Mouse (Mus musculus): Measurements from ENCODE around the gene Madcam1.

Gene Madcam1

DNA sequence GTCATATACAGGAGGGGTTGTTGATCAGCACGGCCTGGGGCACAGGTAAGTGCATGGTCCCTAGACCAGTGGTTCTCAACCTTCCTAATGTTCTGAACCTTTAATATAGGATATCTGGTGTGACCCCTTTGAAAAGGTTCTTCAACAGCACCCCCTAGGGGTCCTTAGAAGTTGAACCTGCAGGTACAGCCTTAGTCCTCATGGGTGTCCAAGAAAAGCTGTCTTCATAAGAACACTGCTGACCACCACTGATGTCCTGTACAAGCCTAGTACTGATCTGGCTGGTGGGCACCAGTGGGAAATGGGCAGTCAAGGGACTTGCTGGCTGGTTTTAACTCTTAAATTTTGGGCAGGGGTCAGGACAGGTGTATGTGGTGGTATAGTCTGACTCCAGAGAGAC lies 47.7 kb downstream of the Madcam1 start:
- no peak for DNase-seq (ENCODE audit: low spot score in 2 of 2)

DNA sequence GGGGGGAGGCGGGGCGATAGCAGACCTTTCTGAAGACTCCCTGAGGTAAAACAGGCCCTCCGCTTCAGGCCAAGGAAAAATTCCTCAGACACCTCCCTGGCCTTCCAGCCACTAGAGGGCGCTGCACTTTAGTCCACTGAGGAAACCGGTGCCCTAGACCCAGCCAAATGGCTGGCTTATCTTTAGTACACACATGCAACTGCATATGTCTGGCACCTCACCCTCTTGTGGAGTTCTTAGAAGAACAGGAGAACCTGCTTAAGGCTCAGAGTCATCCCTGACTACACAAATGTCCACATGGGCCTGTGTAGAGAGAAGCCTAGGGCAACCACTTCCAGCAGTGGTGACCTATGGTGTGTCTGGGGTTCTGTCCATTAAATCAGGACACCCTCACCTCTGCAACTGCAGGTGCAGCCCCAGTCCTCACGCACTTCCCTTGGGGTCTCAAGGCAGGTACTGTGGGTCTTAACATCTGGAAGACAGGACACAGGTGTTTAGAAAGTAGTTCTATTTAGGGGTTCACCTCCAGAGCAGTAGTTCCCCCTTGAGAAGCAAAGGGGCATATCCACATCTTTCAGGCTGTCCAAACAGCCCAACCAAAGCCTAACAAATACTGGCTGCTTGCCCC lies 48.3 kb downstream of the Madcam1 start:
- DNase-seq (ENCODE audit: low spot score in 2 of 2): peak; percentile 54 to 72

DNA sequence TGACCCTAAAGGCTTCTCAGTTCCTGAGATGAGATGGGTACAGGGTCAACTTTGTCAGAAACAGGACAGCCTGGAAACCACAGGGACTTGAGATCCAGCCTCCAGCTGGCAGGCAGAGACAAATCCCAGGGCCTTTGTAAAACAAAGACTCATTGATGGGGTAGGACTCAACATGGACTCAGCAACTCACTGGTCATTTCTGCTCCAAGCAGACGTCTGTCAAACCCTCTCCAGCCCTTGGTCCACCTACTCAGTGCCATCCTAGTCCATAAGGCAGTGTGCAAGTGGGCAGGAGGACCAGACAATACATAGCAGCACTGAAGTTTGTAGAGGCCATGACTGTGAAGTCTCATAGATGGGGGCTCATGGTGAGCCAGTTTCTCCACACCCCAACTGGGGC lies 48.8 kb downstream of the Madcam1 start:
- DNase-seq (ENCODE audit: low spot score in 2 of 2): no peak

DNA sequence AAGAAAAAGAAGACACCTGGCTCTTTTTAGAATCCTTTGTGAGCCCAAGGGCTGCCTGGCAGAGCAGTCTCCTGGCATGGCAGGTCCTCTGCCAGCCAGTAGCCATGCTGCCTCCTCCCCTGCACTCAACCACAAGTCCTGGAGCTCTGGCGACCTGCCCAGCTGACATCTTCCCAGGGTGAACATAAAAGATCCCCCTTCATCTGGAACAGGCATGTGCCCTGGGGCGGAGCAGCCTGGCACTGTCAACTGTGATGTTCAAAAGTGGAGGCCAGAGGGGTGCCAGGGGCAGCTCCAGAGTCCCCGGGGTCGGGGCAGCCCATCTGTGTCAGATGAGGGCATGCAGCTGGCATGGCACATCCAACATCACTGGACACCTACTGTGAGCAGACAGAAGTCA lies 50.6 kb downstream of the Madcam1 start:
- no peak for DNase-seq (ENCODE audit: low spot score in 2 of 2)

DNA sequence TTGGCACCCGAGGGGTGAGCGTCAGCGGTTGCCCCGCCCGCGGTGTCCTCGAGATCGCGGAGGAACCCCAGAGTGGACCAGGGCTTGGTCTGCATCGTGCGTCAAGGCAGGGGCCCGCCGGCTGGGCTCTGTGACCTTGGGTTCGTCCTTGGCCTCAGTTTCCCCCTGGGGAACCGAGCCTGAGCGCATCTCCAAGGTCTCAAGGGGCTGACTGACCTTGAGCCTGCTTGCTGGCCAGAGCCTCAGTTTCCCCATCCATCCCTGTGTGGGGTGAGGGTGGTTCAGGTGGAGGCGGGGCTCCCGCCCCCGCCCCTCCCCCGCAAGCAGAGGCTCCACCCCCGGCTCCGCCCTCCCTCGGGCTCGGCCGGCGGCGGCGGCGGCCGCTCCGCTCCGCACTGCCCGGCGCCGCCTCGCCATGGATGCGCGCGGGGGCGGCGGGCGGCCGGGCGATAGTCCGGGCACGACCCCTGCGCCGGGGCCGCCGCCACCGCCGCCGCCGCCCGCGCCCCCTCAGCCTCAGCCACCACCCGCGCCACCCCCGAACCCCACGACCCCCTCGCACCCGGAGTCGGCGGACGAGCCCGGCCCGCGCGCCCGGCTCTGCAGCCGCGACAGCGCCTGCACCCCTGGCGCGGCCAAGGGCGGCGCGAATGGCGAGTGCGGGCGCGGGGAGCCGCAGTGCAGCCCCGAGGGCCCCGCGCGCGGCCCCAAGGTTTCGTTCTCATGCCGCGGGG lies 52.1 kb downstream of the Madcam1 start, which contains the start of gene Hcn2:
Gene Hcn2, plus strand, starts transcription at position 381 of the 734 bp plus-strand sequence.
- DNase-seq (ENCODE audit: low spot score in 2 of 2): no peak

DNA sequence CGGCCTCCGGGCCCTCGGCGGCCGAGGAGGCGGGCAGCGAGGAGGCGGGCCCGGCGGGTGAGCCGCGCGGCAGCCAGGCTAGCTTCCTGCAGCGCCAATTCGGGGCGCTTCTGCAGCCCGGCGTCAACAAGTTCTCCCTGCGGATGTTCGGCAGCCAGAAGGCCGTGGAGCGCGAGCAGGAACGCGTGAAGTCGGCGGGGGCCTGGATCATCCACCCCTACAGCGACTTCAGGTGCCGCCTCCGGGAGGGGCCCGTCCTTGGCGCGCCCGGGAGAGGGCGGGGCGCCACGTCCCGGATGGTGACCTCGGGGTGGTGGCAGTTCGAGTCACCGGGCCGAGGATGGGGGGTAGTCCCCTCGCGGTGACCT lies 52.6 kb downstream of the Madcam1 start:
- no peak for DNase-seq (ENCODE audit: low spot score in 2 of 2)

DNA sequence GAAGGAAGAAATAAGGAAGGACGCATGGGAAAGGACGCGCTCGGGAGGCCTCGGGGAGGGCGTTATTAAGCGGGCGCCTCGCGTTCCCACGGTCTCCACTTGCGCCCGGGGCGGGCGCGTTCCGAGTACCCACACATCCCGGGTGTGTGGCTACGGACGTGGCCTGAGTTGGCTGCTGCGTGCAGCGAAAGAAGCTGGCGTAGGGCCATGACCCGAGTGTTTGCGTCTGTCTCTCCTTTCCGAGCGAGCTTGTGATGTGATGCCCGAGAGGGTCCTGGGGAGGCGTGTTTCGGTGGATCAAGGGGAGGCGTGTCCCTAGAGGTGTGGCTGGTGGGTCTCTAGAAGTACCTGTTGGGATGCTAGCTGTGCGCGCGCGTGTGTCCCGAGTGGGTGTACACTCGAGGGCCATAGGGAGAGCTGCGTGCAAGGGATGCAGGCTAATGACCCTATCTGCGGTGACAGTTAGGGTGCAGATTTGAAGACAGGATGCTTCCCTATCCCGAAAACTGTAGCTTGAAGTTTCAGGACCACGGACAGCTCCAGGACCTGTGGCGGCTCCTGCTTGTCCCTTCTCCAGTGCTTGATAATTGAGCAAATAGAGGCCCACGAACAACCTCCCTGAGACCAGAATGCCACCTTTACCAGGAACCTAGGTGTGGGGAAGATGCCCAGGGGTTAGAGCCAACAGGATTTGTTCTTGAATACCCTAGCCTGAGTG lies 53.4 kb downstream of the Madcam1 start:
- DNase-seq (ENCODE audit: low spot score in 2 of 2): peak in 1 of 2 experiments; percentile 68
